Mouse (Mus musculus) liver, adult 2 months (tissue): ENCODE measurements around the gene Arhgef33.

Experiments used
- CTCF ChIP-seq: fragments of 200-500 bp; IDR thresholded peaks from 2 replicates; pipeline ENCODE4 v1.5.1; 2011; ENCODE audit warnings: low read depth, low read length, control low read depth
- POLR2A ChIP-seq: fragments of 200-500 bp; IDR thresholded peaks from 2 replicates; pipeline ENCODE4 v1.6.1; 2011; ENCODE audit warnings: low read length, control low read depth; ENCODE audit not compliant: insufficient read depth; ENCODE audit errors: extremely low read depth

DNA sequence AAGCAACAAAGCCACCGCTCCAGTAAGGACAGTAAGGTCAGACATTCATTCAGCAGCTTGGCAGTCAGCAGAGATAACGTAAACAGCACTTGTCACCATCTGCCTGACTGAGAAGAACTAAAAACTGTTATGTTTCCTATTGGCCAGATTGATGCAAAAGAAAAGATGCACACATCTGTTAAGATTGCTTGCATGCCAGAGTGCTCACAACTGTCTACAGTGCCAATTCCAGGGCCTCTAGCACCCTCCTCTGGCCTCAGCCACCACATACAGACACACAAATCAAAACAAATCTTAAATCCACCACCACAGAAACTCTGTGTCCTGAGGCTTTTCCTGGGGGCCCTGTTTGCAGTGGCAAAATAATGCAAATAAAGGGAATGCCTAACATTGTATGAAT lies 25.2 kb downstream of the Arhgef33 start:
- no peak for TF ChIP-seq POLR2A
- peak; percentile 69 for TF ChIP-seq CTCF
